Mouse (Mus musculus): Measurements from ENCODE around the gene Ptgfrn. TPM values are rescaled to one million over a fixed set of nuclear protein-coding genes. Genes with fewer than 3 reads are reported as not detected.

The Ptgfrn gene
- polyA plus RNA-seq, 1 experiment from 2014 or later = 4.0 TPM

DNA sequence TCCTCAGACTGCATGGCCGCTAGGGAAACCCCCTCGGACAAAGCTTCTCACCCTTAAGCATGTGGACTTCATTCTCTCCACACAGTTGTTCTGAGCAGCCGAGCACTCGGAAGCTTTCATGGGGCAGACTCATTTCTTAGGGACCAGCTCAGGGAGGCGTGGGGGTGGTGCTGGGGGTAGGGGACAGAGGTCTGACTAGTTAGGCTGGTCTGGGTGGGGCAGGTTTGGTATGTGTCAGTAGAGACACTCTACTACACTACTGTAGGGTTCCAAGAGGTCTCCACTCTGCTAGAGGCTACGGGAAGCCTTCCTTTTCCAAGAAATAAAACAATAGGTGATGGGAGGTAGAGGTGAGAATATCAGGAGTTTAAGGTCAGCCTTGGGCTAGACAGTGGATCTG lies 65.4 kb downstream of the Ptgfrn start:
- H3K27ac ChIP-seq = no peak overlapping the region
- 73% methylated on average over 6 of the region's 6 CpGs for WGBS
- peaks cover 91% of the 10 kb centered on the region for H3K36me3 ChIP-seq
- H3K9me3 ChIP-seq (replicated peaks) = no peaks in the 10 kb centered on the region
- no peak for DNase-seq (ENCODE audit: low spot score)
- H3K4me3 ChIP-seq = no peak overlapping the region
- no peaks in the 10 kb centered on the region for H3K27me3 ChIP-seq (ENCODE audit: low read depth, poor library complexity, severe bottlenecking)
- H3K4me1 ChIP-seq = peaks cover 10% of the 10 kb centered on the region; the same call in 1 of the 2 replicates

- Histone ChIP-seq H3K9me3 (replicated peaks) (no peaks in the 10 kb centered on the region), H3K27me3 (ENCODE audit: low read depth, poor library complexity, severe bottlenecking) (no peaks in the 10 kb centered on the region), H3K36me3 (peaks cover 69% of the 10 kb centered on the region), H3K27ac (no peak overlapping the region), H3K4me1 (peaks cover 14% of the 10 kb centered on the region; the same call in 1 of the 2 replicates), H3K4me3 (no peak overlapping the region)
- no peak for DNase-seq (ENCODE audit: low spot score)
- WGBS = 77% methylated on average over 7 of the region's 7 CpGs
Observed at GRCm38 (mm10) chr3:101041997-101042396, 68.1 kb downstream of the Ptgfrn start.

GRCm38 (mm10) chr3:101037984-101038545 lies 72.0 kb downstream of the Ptgfrn start:
- no peak overlapping the region for H3K27ac ChIP-seq
- H3K36me3 ChIP-seq = peaks cover 36% of the 10 kb centered on the region
- no peak for DNase-seq (ENCODE audit: low spot score)
- no peaks in the 10 kb centered on the region for H3K9me3 ChIP-seq (replicated peaks)
- no peaks in the 10 kb centered on the region for H3K27me3 ChIP-seq (ENCODE audit: low read depth, poor library complexity, severe bottlenecking)
- 91% methylated on average over 5 of the region's 5 CpGs for WGBS
- peaks cover 9% of the 10 kb centered on the region; the same call in 1 of the 2 replicates for H3K4me1 ChIP-seq
- H3K4me3 ChIP-seq = no peak overlapping the region

GRCm38 (mm10) chr3:101036001-101036400 lies 74.1 kb downstream of the Ptgfrn start:
- Histone ChIP-seq H3K4me1 (peaks cover 12% of the 10 kb centered on the region; the same call in 1 of the 2 replicates), H3K27ac (no peak overlapping the region), H3K36me3 (peaks cover 15% of the 10 kb centered on the region), H3K4me3 (no peak overlapping the region), H3K9me3 (replicated peaks) (no peaks in the 10 kb centered on the region), H3K27me3 (ENCODE audit: low read depth, poor library complexity, severe bottlenecking) (no peaks in the 10 kb centered on the region)
- no peak for DNase-seq (ENCODE audit: low spot score)
- 98% methylated on average over 2 of the region's 2 CpGs for WGBS

DNA sequence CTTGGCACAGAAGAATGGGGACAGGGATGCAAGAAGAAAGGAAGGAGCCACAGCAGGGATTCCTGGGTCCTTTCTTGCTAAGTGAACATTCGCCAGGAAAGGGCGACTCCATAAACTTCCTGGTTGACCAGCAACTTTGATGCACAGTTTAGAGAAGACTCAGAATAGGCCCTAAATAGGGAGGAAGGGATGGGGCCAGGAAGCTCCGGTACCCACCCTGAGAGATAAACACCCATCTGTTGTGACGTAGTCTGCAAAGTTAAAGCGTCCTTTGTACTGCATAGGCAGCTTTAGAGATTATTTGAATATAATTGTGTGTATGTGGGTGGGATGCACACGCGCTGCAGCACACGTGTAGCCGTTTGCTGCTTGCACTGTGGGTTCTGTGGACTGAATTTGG lies 75.6 kb downstream of the Ptgfrn start:
- Histone ChIP-seq H3K27me3 (ENCODE audit: low read depth, poor library complexity, severe bottlenecking) (no peaks in the 10 kb centered on the region), H3K4me1 (peaks cover 13% of the 10 kb centered on the region; the same call in 1 of the 2 replicates), H3K4me3 (no peak overlapping the region), H3K9me3 (replicated peaks) (no peaks in the 10 kb centered on the region), H3K36me3 (peaks cover 3% of the 10 kb centered on the region; the same call in 1 of the 2 replicates), H3K27ac (no peak overlapping the region)
- 91% methylated on average over 9 of the region's 9 CpGs for WGBS
- DNase-seq (ENCODE audit: low spot score) = no peak

DNA sequence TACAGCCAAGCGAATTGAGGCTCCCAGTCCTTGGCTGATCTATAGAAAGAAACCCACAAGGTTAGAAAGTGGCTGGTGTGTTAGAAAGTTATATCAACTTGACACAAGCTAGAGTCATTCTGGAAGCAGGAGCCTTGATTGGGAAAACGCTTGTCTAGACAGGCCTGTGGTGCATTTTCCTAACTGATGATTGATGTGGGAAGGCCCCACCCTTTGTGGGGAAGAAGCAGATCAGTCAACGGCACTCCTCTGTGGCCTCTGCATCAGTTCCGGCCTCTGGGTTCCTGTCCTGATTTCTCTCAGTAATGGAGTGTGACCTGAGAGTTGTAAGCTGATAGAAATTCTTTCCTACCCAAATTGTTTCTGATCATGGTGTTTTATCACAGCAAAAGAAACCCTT lies 76.4 kb downstream of the Ptgfrn start:
- no peaks in the 10 kb centered on the region for H3K27me3 ChIP-seq (ENCODE audit: low read depth, poor library complexity, severe bottlenecking)
- H3K9me3 ChIP-seq (replicated peaks) = no peaks in the 10 kb centered on the region
- no peak for DNase-seq (ENCODE audit: low spot score)
- H3K27ac ChIP-seq = no peak overlapping the region
- peaks cover 13% of the 10 kb centered on the region; the same call in 1 of the 2 replicates for H3K4me1 ChIP-seq
- 48% methylated on average over 4 of the region's 4 CpGs for WGBS
- H3K4me3 ChIP-seq = no peak overlapping the region
- peaks cover 3% of the 10 kb centered on the region; the same call in 1 of the 2 replicates for H3K36me3 ChIP-seq

- no peak overlapping the region for H3K27ac ChIP-seq
- H3K9me3 ChIP-seq (replicated peaks) = no peaks in the 10 kb centered on the region
- no peaks in the 10 kb centered on the region for H3K27me3 ChIP-seq (ENCODE audit: low read depth, poor library complexity, severe bottlenecking)
- H3K36me3 ChIP-seq = no peaks in the 10 kb centered on the region
- WGBS = 57% methylated on average over 7 of the region's 7 CpGs
- DNase-seq (ENCODE audit: low spot score) = no peak
- peaks cover 8% of the 10 kb centered on the region; the same call in 1 of the 2 replicates for H3K4me1 ChIP-seq
- no peak overlapping the region for H3K4me3 ChIP-seq
Observed at GRCm38 (mm10) chr3:101031456-101032142, 78.5 kb downstream of the Ptgfrn start.

DNA sequence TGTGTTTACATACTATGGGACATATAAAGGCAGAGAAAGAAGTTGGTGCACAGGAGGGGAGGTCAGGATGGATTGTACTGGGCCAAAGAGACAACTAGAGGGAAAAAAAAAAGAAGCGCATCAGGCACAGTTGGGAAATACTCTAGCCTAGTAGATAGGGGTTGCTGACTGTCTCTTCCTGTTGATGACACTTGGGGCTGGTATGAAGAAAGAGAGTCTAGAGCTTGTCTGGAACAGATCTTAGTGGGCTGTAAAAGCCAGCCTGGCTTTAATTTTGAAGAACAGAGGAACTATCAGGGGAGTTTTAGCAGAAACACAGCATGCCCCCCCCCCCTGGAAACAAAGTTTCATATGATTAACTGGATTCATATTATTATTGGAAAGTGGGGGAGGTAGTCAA lies 79.4 kb downstream of the Ptgfrn start:
- no peak overlapping the region for H3K4me3 ChIP-seq
- no peaks in the 10 kb centered on the region for H3K27me3 ChIP-seq (ENCODE audit: low read depth, poor library complexity, severe bottlenecking)
- H3K36me3 ChIP-seq = no peaks in the 10 kb centered on the region
- H3K27ac ChIP-seq = no peak overlapping the region
- peaks cover 8% of the 10 kb centered on the region; the same call in 1 of the 2 replicates for H3K4me1 ChIP-seq
- WGBS = 100% methylated on average over 1 of the region's 1 CpGs
- no peaks in the 10 kb centered on the region for H3K9me3 ChIP-seq (replicated peaks)
- DNase-seq (ENCODE audit: low spot score) = no peak

DNA sequence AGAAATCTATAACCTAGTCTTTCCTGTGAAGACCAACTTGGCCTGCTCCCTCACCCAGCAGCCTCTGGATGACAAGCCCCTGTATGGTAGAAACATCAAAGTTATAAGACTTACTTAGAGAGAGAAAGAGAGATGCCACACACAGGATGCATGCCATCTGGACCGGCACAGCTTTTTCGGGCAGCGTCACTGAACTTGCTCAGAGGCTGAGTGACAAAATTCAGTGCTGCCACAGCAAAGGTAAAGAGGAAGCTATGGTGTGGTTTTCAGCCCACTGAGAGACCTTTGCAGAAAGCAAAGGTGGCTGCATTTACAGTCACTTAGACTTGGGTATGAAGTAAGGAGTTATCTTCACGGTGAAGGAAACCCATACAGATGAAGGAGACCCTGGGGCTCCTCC lies 80.7 kb downstream of the Ptgfrn start, which contains the start of gene Cd101:
Cd101 (minus strand) TSS at position 218 of the 400 bp plus-strand sequence.
- Histone ChIP-seq H3K36me3 (no peaks in the 10 kb centered on the region), H3K4me3 (no peak within 1 kb of the TSS), H3K27me3 (ENCODE audit: low read depth, poor library complexity, severe bottlenecking) (no peaks in the 10 kb centered on the region), H3K9me3 (replicated peaks) (no peaks in the 10 kb centered on the region), H3K4me1 (peaks cover 8% of the 10 kb centered on the region; the same call in 1 of the 2 replicates), H3K27ac (no peak within 1 kb of the TSS)
- 93% methylated on average over 4 of the region's 4 CpGs for WGBS
- no peak for DNase-seq (ENCODE audit: low spot score)

- no peak overlapping the region for H3K4me3 ChIP-seq
- H3K27me3 ChIP-seq (ENCODE audit: low read depth, poor library complexity, severe bottlenecking) = no peaks in the 10 kb centered on the region
- H3K27ac ChIP-seq = no peak overlapping the region
- 86% methylated on average over 1 of the region's 1 CpGs for WGBS
- H3K36me3 ChIP-seq = no peaks in the 10 kb centered on the region
- no peak for DNase-seq (ENCODE audit: low spot score)
- H3K9me3 ChIP-seq (replicated peaks) = no peaks in the 10 kb centered on the region
- peaks cover 8% of the 10 kb centered on the region; the same call in 1 of the 2 replicates for H3K4me1 ChIP-seq
Observed at GRCm38 (mm10) chr3:101026741-101027140, 83.3 kb downstream of the Ptgfrn start.

GRCm38 (mm10) chr3:101022967-101023366 lies 87.1 kb downstream of the Ptgfrn start:
- H3K4me1 ChIP-seq = no peaks in the 10 kb centered on the region
- no peaks in the 10 kb centered on the region for H3K9me3 ChIP-seq (replicated peaks)
- H3K4me3 ChIP-seq = no peak overlapping the region
- H3K27ac ChIP-seq = no peak overlapping the region
- DNase-seq (ENCODE audit: low spot score) = no peak
- no peaks in the 10 kb centered on the region for H3K27me3 ChIP-seq (ENCODE audit: low read depth, poor library complexity, severe bottlenecking)
- H3K36me3 ChIP-seq = no peaks in the 10 kb centered on the region
- 88% methylated on average over 6 of the region's 6 CpGs for WGBS

GRCm38 (mm10) chr3:101021481-101022051 lies 88.5 kb downstream of the Ptgfrn start:
- Histone ChIP-seq H3K9me3 (replicated peaks) (no peaks in the 10 kb centered on the region), H3K4me1 (no peaks in the 10 kb centered on the region), H3K27me3 (ENCODE audit: low read depth, poor library complexity, severe bottlenecking) (no peaks in the 10 kb centered on the region), H3K27ac (no peak overlapping the region), H3K4me3 (no peak overlapping the region), H3K36me3 (no peaks in the 10 kb centered on the region)
- no peak for DNase-seq (ENCODE audit: low spot score)
- 80% methylated on average over 8 of the region's 8 CpGs for WGBS

- WGBS = 89% methylated on average over 5 of the region's 5 CpGs
- Histone ChIP-seq H3K36me3 (no peaks in the 10 kb centered on the region), H3K27ac (no peak overlapping the region), H3K27me3 (ENCODE audit: low read depth, poor library complexity, severe bottlenecking) (no peaks in the 10 kb centered on the region), H3K9me3 (replicated peaks) (no peaks in the 10 kb centered on the region), H3K4me1 (no peaks in the 10 kb centered on the region), H3K4me3 (no peak overlapping the region)
- DNase-seq (ENCODE audit: low spot score) = no peak
Observed at GRCm38 (mm10) chr3:101021073-101021472, 89.0 kb downstream of the Ptgfrn start.

All from limb, embryonic 10.5 days (tissue).